Mouse (Mus musculus) thymus, adult 18-20 months (tissue): Measurements from ENCODE around the gene Gm17617.
"Not testable (repeated sequence)": the region's sequence is repeated elsewhere in the genome, so short reads cannot be mapped to it uniquely, and the experiment has no call there.

ENCODE experiments used
- DNase-seq, 2 experiments: peaks; one replicate each; pipeline ENCODE4 v3.0.0; 2022; ENCODE audit warnings: mixed read lengths in 2 of 2

Gm17617 gene

DNA sequence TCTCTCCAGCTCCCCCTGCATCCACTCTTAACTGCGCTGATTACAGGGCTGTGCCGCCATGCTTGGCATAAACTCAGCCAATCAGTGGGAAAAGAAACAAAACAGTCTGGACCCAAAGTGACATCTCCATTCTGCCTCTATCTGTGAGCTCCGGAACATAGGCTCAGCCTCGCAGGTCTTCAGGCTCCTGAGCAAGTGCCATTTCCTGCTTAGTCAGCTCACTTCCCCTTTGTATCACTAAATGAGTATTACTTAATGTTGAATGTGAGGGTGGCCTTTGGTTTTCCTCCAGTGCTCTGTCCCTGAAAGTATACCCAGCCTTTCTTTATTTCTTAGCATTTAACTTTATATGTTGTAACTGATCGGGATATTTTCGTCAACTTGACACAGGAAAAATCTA lies 8.4 kb downstream of the Gm17617 start:
- no peak for DNase-seq

DNA sequence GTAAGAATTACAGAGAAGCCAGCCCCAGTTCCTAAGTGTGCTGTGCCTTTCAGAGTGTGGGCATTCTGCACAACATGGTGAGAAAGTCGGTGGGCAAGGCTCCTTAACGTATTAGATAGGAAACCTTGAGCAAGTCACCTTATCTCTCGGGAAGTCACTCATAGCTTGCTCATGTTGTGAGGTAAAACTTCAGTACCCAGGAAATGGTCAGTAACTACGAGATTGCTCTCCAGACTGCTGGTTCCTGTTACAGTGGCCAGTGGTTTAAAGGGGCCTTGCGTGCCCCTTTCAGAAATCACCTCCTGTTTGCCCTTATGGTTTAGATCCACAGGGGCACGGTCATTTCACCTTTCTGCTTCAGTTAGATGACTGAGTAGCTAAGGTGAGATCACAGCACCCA lies 19.0 kb downstream of the Gm17617 start:
- DNase-seq, result no peak

DNA sequence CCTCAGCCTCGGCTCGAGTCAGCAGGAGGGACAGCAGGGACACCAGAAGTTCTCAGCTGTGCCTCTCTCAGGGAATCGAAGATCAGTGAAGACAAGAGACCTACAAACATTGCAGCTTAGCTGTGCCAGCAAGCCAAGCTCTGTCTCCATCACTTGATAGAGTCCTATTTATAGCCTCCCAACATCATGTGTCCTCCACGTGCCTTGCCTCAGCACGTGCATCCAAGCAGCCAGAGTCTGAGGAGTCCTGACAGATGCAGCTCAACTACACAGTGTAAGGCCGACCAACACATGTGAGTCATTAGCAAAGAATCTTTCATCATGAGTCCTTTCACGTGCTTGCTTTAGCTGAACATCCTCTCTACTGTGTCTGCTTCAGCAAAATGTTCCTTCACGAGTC lies 25.7 kb downstream of the Gm17617 start:
- no peak for DNase-seq

DNA sequence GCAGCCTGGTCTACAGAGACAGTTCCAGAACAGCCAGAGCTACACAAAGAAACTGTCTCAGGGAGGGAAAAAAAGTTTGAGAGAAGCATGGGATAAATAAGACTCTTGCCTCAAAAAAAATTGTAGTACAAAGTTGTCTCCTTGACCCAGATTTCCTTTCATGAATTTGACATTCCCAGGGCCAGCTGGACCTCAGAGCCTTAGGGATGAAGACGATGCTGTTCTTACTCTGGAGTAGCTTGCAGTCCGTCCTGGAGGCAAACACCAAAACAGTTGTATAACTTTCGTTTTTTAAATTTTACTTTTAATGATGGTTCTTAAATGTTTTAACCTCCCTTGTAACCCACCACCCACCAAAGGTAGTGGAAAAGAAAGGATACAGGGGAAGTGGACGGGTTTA lies 26.2 kb downstream of the Gm17617 start:
- DNase-seq, result no peak

DNA sequence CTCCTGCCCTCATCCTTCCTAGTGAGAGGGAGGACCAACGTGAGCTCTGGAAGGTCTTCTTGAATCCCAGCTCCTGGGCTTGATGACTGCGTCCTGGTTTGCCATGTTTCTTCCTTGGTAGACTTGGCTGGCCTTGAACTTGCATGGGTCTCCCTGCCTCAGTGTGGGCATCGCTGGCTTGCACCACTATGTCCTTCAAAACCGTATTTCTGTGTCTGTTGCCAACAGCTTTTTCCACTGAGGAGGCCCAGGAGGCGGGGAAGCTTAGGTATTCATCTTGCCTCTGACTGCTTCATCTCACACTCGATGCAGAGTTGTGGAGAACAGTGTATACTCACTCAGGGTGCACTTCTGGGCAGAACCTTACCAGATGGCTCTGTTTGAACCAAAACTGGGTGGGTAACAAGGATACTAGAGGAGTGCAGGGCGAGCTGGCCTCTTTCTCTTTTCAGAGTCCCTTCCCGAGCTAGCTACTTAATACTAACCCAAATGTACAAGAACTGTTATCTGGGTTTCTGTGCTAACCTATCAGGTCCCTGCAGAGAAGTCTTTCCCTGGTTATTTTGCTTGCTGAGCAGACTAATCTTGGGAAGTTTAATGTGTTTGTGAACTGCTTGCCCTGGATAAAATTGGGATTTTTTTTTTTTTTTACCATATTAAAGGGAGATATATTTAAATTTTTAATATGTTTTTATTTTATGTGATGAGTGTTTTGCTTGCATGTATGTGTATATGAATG lies 27.2 kb downstream of the Gm17617 start:
- no peak for DNase-seq

GRCm38 (mm10) chr13:55105045-55105952 lies 28.0 kb downstream of the Gm17617 start, which contains the start of gene Zfp346:
TSS of gene Zfp346 (plus strand) at chr13:55105311.
- DNase-seq, result peak; percentile 91 to 94

- DNase-seq, result no peak
Measured at GRCm38 (mm10) chr13:55103351-55103750, 30.0 kb downstream of the Gm17617 start.

DNA sequence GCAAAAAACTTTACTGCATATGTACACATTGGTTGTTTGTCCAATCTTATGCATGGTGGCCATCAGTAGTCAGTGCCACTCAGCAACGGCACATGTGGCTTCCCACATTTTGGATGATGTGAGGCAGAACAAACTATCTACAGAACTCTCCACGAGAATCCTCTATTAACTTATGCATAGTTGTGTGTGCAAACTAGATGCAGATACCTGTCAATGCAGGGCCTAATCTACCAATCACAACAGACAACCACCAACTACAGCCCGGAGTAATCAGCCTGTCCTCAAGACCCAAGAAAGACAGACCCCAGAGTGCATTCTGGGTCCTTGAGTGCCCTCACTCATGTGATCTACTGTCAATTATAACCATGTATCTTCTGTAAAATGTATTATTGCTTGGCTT lies 31.0 kb downstream of the Gm17617 start:
- DNase-seq, result no peak

DNA sequence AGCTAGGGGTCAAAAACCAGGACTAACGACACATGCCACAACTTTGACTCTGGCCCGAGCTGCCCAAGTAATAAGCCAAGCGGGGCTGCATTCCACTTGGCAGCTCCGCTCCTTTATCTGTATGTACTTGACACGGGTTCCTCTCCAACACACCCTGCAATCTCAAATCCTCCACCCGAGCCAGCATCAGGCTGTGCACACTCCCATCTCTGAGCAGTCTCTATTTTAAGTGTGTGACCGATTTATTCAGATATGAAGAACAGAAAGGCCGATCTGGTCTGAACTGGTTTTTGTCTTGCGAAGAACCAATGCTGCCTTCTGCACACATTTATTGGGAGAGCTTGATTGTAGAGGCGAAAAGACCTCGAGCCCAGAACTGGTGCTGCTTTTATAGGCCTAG lies 31.7 kb downstream of the Gm17617 start:
- no peak for DNase-seq

DNA sequence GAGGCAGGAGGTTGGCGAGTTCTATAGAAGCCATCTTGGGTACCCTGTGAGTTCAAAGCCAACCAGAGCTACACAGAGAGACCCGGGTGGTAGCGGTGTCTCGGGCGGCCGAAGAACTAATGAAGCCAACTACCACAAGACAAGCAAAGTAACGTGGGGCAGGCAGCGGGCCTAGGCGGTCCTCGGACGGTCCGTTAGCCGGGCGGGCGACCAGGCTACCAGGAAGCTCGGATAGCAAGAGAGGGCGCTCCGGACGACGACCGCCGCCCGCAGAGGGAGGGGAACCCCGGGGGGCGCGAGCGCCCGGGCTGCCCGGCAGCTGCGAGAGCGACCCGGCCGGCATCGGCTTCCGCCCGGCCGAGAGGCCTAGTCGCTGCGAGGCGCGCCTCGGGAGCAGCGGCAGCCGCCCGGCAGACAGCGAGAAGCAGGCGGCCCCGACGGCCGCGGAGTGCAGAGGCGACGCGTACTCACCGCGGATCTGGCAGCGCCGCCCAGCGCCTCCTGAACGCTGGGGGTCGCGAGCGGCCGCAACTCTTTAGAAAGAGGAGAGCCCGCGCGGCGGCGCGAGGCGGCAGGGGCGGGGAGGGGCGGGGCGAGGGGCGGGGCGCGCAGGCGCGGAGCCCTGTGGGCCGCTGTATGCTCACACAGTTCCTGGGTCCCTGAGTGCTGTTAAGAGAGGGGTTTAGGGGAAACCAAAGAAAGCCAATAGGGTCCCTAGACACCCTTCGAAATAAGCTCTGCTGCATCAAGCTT lies 33.4 kb downstream of the Gm17617 start, which contains the start of gene Uimc1:
Gene Uimc1, minus strand, starts transcription at position 575 of the 753 bp plus-strand sequence.
- DNase-seq, result peak; percentile 74 to 80

DNA sequence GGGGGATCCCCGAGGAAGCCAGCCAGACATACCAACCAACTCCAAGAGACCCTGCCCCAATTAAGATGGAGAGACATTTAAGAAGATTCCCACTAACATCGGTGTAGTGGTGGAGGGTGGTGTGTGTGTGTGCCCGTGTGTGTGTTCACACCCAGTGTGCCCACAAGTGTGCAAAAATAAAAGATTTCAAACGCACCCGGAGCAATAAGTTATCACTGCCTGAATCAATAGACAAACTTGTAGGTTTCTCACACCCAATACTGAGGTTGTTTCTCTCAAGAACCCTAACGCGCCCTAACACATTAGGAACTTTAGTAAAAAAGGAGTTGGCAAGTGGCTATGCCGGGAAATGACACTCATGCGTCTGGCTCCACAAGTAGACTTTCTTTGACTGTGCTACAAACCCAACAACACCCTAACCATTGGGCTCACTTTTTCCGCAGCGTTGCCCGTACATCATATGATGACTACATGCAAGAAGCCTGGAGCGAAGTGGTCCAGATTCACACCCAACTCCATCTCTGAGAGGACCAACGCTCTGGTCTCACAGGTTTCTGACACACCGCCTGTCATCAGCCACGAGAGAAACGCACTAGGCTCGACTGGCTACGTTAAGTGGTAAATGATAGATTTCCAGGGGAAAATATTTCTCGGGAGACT lies 34.2 kb downstream of the Gm17617 start:
- peak in 1 of 2 experiments; percentile 38 for DNase-seq

DNA sequence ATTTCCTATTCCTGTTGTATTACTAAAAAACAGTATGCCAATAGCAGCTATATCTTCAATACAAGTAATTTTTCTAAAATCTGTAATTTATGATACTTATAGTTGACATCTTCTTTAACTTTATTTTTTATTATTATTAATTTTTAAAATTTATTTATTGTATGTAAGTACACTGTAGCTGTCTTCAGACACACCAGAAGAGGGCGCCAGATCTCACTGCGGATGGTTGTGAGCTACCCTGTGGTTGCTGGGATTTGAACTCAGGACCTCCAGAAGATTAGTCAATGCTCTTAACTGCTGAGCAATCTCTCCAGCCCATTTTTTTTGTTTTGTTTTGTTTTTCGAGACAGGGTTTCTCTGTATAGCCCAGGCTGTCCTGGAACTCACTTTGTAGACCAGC lies 35.5 kb downstream of the Gm17617 start:
- DNase-seq, result not testable (repeated sequence)

GRCm38 (mm10) chr13:55092588-55092987 lies 40.8 kb downstream of the Gm17617 start:
- no peak for DNase-seq
